23 mouse cellular contexts compared by ENCODE assay signal in genomic region chrX:36050312-36050711, GRCm38 (mm10).
"Had no signal": no experiment of that assay in that cellular context is flagged by ENCODE, and none has a peak within 500 bp of the region (broad histone marks: within the 10 kb centered on the region; RNA-seq: fewer than 3 reads in every experiment).

No protein-coding gene starts in this region.

- H3K4me3 ChIP-seq: kidney, embryonic 15.5 days; limb, embryonic 10.5 days; limb, embryonic 13.5 days; liver, embryonic 12.5 days; liver, embryonic 15.5 days; megakaryocyte, embryonic 14.5 days; midbrain, embryonic 10.5 days; neural tube, embryonic 12.5 days; neural tube, embryonic 15.5 days had no signal

- H3K9me3 ChIP-seq: kidney, embryonic 15.5 days; limb, embryonic 10.5 days; limb, embryonic 13.5 days; liver, embryonic 12.5 days; liver, embryonic 15.5 days; megakaryocyte, embryonic 14.5 days; midbrain, embryonic 10.5 days; neural tube, embryonic 12.5 days; neural tube, embryonic 15.5 days had no signal

- DNase-seq: kidney, adult 8-10 months; kidney, postnatal 10 days; kidney, postnatal 4 days; liver; lung, adult 2 months; lung, postnatal 36 days; midbrain, embryonic 14.5 days; right cerebral cortex, adult 18-20 months; right cerebral cortex, postnatal 14 days; right cerebral cortex, postnatal 4 days; thymus, adult 2 months; thymus, postnatal 14 days; thymus, postnatal 4 days had no signal

- H3K36me3 ChIP-seq: kidney, embryonic 15.5 days; limb, embryonic 10.5 days; limb, embryonic 13.5 days; liver, embryonic 12.5 days; liver, embryonic 15.5 days; midbrain, embryonic 10.5 days; neural tube, embryonic 12.5 days; neural tube, embryonic 15.5 days had no signal

- H3K9ac ChIP-seq: kidney, embryonic 15.5 days; limb, embryonic 13.5 days; liver, embryonic 12.5 days; liver, embryonic 15.5 days; neural tube, embryonic 12.5 days; neural tube, embryonic 15.5 days had no signal

- H3K27me3 ChIP-seq: kidney, embryonic 15.5 days; limb, embryonic 13.5 days; liver, embryonic 12.5 days; liver, embryonic 15.5 days; neural tube, embryonic 12.5 days; neural tube, embryonic 15.5 days had no signal

- ATAC-seq: liver, embryonic 12.5 days had no signal

- H3K4me1 ChIP-seq: kidney, embryonic 15.5 days; limb, embryonic 10.5 days; limb, embryonic 13.5 days; liver, embryonic 12.5 days; liver, embryonic 15.5 days; midbrain, embryonic 10.5 days; neural tube, embryonic 12.5 days; neural tube, embryonic 15.5 days had no signal

- H3K4me2 ChIP-seq: kidney, embryonic 15.5 days; limb, embryonic 13.5 days; liver, embryonic 12.5 days; liver, embryonic 15.5 days; neural tube, embryonic 12.5 days; neural tube, embryonic 15.5 days had no signal

- H3K27ac ChIP-seq: kidney, embryonic 15.5 days; limb, embryonic 10.5 days; limb, embryonic 13.5 days; liver, embryonic 12.5 days; liver, embryonic 15.5 days; midbrain, embryonic 10.5 days; neural tube, embryonic 12.5 days; neural tube, embryonic 15.5 days; stomach, postnatal 0 days had no signal
